Mouse (Mus musculus) retina, postnatal 7 days (tissue): ENCODE results near the gene Agap1.

Experiments used
- DNase-seq: peaks from one replicate; pipeline ENCODE4 v3.0.0-alpha.2; 2012; ENCODE audit warnings: low read depth, low spot score

Agap1 gene

DNA sequence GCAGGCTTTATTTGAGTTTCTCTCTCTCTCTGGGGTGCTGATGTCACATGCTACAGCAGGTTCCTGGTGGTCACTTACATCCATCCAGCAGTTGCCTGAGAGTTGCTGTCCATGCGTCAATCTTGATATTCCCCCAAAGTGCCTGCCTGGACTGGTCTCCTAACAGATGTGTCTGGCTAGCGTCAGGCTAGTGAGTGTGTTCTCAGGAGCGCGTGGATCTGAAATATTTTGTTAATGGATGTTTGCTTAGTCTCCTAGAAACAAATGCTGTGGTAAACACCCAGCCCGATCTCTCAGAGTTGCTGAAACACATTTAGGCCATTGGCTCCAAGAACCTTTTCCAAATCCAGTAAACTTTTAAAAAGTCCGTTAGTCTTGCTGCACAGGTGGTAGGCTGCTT is 161.9 kb downstream of the Agap1 start:
- no peak for DNase-seq

- no peak for DNase-seq
Observed at GRCm38 (mm10) chr1:89617336-89617735, 162.7 kb downstream of the Agap1 start.

DNA sequence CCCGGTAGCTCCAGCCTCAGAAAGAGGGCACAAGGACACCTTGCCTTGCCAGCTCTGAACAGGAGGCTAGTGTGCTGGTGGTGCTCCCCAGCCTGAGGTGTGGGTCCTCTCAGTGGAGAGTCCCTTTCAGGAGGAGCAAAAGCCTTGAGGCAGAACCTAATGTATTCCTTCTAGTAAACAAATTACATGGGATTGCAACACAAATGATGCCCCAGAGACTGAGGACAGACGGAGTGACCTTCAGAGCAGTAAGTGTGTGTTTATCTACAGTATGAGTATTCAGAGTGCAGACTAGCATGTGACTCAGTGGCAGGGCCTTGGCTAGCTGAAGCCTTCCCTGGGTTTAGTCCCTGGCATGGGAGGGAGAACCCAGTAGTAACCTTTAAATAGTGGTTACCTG is 165.4 kb downstream of the Agap1 start:
- DNase-seq = no peak

DNA sequence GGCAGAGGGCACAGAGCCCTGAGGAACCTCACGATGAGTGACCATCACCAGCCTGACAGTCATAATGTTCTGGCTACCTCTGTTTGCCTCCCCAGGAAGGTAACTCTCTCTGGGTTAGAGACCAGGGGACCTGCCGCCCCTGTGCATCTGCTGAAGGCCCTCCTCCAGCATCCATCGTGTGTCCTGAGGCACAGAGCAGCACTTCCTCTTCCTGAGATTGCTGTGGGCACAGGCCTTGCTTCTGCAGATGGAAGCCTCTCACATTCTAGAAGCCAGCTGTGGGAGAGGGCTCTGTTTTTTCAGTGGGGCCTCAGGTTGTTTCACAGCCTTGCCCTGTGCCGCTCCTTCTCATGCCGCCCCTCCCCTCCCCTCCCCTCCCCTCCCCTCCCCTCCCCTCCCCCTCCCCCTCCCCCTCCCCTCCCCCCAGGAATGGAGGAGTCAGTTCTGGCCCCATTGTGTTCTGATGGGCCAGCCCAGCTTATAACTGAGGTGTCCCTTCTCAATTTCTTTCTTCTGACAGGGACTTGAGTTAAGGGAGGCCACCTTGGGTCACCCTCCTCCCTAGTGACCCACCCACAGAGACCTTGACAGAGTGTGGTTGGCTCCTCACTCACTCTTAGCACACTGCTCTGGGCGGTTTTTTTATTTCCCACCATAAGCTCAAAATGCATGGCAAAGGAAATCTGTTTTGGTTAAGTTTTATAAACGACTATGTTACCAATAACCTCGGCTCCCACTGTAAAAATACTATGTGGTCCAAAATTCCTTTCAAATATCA is 166.6 kb downstream of the Agap1 start:
- no peak for DNase-seq

- DNase-seq = no peak
Observed at GRCm38 (mm10) chr1:89621952-89622351, 167.3 kb downstream of the Agap1 start.

DNA sequence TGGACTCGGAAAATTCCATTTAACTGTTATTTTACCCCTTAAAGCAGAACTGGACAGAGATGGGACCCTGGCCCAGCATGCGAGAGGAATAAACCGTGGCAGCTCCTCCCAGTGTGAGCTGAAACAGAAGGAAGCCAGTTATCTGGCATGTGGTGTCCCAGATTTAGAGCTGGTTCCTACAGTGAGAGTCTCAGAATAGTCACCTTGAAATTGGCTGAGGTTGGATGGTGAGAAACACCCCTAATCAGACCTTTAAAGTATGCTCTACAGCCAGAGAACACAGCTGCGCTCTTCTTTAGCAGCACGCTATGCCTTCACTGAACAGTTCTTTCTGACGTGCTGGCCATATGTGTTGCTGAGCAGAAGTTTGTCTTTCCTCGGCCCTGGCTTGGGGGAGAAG is 168.2 kb downstream of the Agap1 start:
- no peak for DNase-seq

DNA sequence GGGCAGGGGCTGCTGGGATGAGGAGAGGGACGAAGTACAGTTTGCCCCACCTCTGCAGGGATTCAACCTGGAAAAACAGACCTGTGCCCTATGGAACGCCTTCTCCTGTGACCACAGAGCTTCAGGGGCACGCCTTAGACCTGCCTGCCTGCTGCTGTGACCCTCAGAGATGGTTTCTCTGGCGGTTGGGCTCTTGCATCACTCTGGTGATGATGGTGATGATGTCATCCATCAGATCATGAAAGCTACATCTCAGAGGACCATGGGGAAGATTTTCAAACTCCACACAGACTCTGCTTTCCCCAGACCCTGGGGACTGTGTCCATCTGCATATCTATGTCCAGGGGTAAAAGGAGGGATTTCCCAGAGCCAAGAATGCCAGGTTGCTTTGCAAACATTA is 170.7 kb downstream of the Agap1 start:
- no peak for DNase-seq

GRCm38 (mm10) chr1:89625967-89626366 is 171.4 kb downstream of the Agap1 start:
- DNase-seq = no peak

DNA sequence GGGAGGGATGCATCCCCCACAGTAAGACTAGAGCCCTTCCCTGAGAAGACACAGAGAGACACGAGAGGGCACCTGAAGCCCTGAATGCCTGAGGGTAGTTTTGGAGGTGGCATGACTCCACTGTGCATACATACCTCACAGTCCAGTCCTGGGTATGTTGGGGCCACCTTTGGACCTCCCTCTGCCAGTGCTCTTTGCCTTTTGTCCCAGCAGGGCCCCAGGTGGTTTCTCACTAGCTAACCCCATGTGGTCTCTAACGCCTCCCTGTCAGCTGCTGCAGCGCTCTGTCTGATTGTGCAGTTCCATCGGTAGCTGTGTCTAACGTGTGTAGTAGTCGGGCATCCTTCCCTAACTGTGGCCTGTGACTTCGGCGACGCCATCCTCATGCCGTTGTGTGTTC is 172.3 kb downstream of the Agap1 start:
- DNase-seq = no peak

GRCm38 (mm10) chr1:89627650-89628049 is 173.0 kb downstream of the Agap1 start:
- no peak for DNase-seq

GRCm38 (mm10) chr1:89630836-89631235 is 176.2 kb downstream of the Agap1 start:
- DNase-seq = no peak

GRCm38 (mm10) chr1:89631747-89632146 is 177.1 kb downstream of the Agap1 start:
- peak; percentile 48 for DNase-seq

GRCm38 (mm10) chr1:89634055-89634454 is 179.4 kb downstream of the Agap1 start:
- no peak for DNase-seq

DNA sequence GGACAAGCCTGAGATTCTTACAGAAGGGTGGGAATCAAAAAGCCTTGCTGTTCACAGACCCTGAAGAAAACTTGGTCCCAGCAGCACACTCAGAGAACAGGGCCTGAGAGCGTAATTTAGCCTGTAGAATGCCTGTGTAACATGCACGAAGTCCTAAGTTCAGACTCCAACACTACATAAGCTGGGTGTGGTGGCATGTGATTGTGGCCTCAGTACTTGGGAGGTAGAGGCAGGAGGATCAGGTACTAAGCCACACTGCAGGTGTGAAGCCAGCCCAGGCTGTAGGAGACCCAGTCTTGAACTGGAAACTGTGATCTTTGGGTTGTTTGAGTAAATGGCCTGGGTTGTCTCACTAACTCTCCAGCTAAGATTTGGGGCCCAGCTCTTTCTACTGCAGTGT is 180.5 kb downstream of the Agap1 start:
- DNase-seq = no peak

DNA sequence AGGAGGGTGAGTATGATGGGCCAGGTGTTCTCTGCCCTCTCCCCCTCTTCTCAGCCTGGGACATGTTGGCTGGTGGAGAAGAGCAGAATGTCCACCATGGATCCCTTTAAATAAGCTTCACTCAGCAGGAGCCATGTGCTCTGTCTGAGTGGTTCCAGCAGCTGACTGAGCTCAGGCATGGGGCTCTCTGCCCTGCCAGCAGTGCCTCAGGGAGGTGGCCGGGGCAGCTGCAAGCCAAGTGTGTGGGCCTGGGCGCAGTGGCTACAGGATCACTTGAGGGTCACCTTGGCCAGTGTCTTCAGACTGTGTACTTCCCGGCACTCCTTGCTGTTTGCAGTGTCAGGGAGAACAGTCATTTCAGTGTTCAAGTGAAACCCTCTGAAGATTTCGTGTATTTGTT is 183.1 kb downstream of the Agap1 start:
- DNase-seq = no peak

DNA sequence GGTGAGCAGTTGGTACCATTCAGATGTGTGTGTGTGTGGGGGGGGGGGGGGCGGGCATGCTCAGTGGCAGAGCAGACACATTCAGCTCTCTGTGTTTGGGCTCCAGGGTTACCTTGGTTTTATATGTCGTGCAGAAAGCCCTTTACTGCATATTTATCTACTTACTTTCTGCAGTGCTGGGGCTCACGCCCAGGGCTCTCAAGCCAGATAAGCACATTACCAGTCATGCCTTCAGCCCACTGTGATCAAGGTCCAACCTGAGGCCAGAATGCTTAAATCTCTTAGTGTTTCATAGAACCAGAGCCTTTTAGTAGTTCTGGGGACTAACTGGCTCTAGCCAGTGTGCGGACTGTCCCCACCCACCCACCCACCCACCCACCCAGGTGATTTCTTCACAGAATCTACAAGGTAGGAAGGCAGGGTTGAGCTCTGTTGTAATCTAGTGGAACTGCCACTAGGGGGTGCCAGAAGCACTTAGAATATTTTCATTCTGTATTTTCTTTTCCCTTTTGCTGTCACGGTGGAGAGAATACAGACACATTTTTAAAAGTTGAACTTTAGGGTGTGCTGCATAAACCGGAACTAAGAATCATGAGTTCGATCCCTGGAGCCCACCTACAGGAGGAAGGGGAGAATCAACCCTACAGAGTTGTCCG is 189.0 kb downstream of the Agap1 start:
- DNase-seq = no peak

- DNase-seq = no peak
Observed at GRCm38 (mm10) chr1:89644120-89644519, 189.5 kb downstream of the Agap1 start.

DNA sequence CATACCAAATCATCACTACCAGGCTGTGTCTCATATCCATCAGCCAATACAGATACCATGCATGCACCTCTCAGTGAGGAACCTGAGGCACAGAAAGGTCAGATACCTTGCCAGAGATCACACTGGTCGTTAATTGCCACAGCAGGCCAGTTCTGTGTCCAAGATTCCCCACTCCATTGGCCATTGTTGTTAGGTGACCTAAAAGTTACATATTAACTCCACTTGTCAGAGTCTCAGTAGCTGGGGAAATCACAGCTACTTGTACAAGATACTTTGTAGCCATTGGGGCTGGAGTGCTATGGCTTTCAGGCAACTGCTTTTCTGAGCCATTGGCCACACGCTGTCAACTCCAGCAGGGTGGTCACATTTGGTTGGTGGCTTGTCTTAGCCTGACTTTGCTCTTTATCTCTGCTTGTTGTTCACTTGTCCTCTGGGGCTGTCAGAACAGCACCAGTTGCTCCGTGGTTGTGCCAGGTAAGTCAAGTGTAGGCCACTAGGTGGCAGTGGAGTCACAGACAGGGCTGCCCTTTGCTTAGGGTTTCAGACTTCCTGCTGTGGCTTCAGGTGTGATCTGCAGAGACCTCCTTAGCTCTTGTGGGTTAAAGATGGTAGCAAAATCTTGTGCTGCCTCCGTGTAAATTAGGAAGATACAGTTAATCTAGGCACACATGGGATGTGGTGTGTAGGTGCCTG is 191.9 kb downstream of the Agap1 start:
- DNase-seq = peak; percentile 56

DNA sequence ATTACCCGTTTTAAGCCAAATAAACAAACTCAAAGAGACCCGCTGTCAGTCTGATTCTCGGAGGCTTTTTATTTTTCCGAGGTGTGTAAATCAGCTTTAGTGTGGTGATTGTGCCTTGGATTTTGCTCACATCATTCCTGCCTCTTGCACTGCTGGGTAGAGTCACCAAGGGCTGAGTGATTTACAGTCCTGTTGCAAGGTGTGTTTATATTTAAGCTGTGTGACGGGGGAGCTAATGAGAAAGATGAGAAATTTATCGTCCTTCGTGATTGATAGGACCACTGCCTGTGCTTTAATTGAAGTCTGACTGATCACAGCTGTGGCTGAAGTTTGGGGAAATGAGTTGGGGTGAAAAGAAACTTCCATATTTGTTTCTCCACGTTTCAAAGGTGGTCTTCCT is 192.9 kb downstream of the Agap1 start:
- no peak for DNase-seq

GRCm38 (mm10) chr1:89650557-89650956 is 196.0 kb downstream of the Agap1 start:
- DNase-seq = no peak

DNA sequence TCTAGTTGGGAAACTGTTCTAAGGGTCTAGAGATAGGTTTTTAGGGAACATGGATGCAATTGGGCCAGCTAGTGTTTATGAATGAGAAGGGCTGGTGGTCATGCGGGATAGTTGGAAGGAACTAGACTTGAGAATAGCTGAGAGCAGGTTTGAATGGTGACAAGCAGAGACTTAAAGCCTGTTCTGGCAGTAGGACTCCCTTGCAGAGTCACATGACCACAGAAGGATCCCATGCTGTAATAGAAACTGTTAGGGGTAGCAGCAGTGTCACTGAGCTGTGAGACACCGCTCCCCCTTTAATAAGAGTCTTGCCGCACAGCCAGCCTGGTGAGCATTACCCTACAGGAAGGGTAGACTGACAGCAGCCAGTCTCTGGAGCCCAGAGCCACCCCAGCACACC is 201.6 kb downstream of the Agap1 start:
- DNase-seq = no peak

- DNase-seq = no peak
Observed at GRCm38 (mm10) chr1:89656643-89657321, 202.2 kb downstream of the Agap1 start.
